Mouse (Mus musculus): ENCODE measurements around the gene Lmx1b. TPM values are rescaled to one million over a fixed set of nuclear protein-coding genes. Genes with fewer than 3 reads are reported as not detected.

Lmx1b gene
- polyA plus RNA-seq, 1 experiment from 2014 or later = 0.59 TPM

DNA sequence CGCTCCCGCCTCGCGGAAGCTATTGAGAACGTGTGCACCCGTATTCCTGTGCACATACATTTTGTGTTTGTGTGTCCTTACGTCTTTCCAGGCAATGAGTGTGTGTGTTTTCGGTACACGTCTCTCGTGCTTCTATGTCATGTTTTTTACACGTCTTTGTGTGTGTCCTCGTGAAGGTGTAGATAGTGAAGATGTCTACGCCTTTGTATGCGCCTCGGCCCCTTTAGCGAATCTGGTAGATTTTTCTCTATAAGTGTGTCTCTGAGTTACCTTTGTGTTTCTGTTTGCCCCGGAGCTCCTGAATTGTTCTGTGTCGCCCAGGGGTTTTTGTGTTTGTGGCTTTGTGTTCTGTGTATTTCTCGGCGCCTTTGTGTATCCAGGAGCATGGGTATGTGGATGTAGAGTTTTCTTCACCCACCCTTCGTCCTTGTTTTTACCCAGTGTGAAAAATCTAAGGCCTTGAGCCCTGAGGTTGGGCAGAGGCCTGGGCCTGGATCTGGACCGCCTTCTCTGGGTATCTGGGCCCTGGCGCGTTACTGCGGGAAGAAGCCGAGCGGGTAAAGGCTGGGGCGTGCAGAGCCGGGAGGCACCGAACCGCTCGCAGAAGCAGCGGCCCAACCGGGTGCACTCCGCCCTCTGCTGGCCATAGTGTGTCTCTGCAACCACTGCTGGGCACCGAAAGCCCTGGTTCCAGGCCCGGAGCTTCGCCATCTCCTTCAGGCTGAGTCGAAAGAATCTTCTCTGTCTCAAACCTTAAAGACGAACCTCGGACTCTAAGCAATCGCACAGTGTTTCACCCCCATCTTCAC is 2.5 kb upstream of the Lmx1b start:
- 0 out of 2 replicates have a peak, but pooled peaks have one; percentile 22 for ATAC-seq (ENCODE audit: insufficient number of reproducible peaks, low FRiP score, low TSS enrichment, low read depth)
- Histone ChIP-seq H3K27me3 (peaks cover 100% of the 10 kb centered on the region), H3K9me3 (replicated peaks) (no peaks in the 10 kb centered on the region), H3K9ac (no peak overlapping the region), H3K4me1 (peaks cover 39% of the 10 kb centered on the region), H3K4me2 (replicated peaks) (peak overlapping the region; percentile 74), H3K27ac (replicated peaks) (no peak overlapping the region), H3K36me3 (no peaks in the 10 kb centered on the region), H3K4me3 (replicated peaks) (peak overlapping the region; percentile 47)
- WGBS = 6% methylated on average over 42 of the region's 42 CpGs

DNA sequence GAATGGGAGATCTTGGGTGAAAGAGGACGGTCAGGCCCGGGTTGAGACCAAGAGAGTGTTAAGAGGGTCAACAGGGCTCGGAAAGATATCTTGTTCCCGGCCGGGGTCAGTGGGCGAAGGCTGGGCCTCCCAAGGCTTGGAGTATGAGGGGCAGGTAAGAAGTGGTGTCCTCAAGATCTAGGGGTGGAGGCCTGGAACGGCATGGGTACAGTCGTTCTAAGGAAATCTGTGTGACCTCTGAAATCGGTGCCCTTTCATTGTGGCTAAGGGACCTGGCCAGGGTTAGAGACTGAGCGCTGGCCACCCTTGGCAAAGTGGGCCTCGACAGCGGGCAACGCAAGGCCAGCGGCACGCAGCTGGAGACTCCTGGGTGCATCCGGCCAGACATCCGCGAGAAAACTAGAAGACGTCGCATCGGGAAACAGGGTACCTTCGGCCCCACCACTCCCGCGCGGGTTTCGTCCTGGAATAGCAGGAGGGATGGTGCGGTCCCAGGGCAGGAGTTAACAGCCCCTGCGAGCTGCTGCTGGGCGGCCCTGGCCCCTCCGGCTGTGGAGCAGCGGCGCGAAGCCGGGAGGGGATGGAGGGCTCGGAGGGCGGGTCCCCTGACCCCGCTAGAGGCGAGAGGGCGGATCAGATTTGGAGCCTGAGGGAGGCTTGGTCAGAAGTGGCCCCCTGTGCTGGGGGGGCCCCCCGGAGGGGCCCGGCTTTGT is 1.7 kb upstream of the Lmx1b start:
- no peak for ATAC-seq (ENCODE audit: insufficient number of reproducible peaks, low FRiP score, low TSS enrichment, low read depth)
- 3% methylated on average over 41 of the region's 41 CpGs for WGBS
- H3K4me1 ChIP-seq = peaks cover 36% of the 10 kb centered on the region
- no peak overlapping the region for H3K27ac ChIP-seq (replicated peaks)
- H3K4me3 ChIP-seq (replicated peaks) = peak overlapping the region; percentile 47
- no peaks in the 10 kb centered on the region for H3K9me3 ChIP-seq (replicated peaks)
- peak overlapping the region; percentile 74 for H3K4me2 ChIP-seq (replicated peaks)
- H3K9ac ChIP-seq = 0 out of 2 replicates have a peak overlapping the region, but pooled peaks have one; percentile 9
- peaks cover 99% of the 10 kb centered on the region for H3K27me3 ChIP-seq
- H3K36me3 ChIP-seq = no peaks in the 10 kb centered on the region

DNA sequence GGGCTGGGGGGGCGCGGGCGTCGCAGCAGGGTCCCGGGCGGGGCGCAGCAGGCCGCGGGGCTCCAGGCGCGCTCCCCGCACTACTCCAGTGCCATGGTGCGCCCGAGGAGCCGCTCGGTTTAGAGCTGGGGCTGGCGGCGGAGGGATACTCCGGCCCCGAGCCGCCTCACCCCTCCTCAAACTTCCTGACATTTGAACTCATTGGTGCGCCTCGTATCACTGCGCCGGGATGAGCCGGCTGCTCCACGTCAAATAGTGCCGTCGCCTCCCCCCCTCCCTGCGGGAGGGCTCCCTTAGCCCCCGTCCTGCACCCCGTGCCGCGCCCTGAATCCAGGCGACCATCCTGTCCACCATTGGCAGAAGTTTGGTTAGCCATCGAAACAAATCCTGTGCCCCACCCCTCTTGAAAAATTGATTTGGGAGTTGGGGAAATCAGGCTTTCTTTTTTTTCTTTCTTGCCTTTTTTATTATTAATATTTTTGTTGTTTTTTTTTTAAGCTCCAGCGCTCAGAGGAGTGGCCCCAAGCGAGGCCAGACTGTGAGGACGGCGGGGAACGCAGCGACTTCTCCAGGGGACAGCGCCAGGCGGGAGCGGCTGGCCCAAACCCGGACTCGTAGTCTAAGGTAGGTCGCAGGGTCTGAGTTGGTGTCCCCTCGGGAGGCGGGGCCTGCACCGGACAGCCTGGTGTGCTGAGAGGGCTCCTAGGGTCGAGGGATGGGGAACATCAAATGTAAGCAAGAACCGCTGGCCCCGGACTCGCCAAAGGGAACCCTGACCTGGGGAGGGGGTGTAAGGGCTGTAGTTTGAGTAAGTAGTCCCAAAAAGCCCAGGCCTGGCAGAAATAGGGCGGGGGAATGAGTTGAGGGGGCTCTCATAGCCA is 907 bp upstream of the Lmx1b start:
- Histone ChIP-seq H3K4me1 (peaks cover 41% of the 10 kb centered on the region), H3K36me3 (no peaks in the 10 kb centered on the region), H3K9ac (no peak overlapping the region), H3K4me2 (replicated peaks) (peak overlapping the region; percentile 74), H3K9me3 (replicated peaks) (no peaks in the 10 kb centered on the region), H3K27me3 (peaks cover 98% of the 10 kb centered on the region), H3K4me3 (replicated peaks) (peak overlapping the region; percentile 47), H3K27ac (replicated peaks) (no peak overlapping the region)
- WGBS = 2% methylated on average over 45 of the region's 56 CpGs
- ATAC-seq (ENCODE audit: insufficient number of reproducible peaks, low FRiP score, low TSS enrichment, low read depth) = no peak; the same call in 1 of the 2 replicates

DNA sequence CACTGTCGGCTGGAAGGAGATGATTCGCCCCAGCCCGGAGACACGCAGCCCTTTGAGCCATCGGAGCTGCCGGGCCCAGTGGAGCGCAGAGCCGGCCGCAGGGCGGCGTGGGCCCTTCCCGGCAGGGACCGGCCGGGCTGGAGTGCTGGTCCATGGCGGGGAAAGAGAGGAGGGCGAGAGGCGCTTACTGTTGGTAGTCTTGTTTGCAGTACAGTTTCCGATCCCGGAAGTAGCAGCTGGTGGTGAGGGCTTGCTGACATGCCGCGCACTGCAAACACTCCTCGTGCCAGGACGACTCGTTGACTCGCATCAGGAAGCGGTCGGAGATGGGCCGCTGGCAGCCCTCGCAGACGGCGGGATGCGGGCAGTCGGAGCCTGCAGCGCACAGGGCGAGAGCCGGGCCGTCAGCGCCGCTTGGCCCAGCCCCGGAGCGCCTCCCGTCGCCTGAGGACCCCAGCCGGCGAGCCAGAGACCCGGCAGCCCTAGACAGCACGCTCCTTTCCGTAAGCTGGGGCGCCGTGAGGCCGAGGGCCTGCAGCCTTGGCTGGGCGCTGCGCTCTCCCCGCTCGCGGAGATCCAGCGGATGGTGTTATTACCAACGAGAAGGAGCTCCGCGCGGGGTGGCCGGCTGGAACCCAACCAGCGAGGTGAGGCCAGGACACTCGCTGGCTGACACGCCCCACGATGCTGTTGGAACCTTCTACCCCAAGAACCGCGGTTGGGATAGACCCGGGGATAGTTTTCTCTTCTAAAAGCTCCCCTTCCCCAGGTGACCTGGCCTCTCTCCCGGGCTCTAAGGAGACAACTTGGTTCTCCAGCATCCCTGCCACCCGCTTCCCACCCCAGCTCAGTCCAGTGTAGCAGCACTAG is 775 bp downstream of the Lmx1b start:
- no peaks in the 10 kb centered on the region for H3K36me3 ChIP-seq
- no peaks in the 10 kb centered on the region for H3K9me3 ChIP-seq (replicated peaks)
- under 1% methylated on average over 71 of the region's 71 CpGs for WGBS
- H3K9ac ChIP-seq = no peak overlapping the region
- H3K27me3 ChIP-seq = peaks cover 98% of the 10 kb centered on the region
- ATAC-seq (ENCODE audit: insufficient number of reproducible peaks, low FRiP score, low TSS enrichment, low read depth) = no peak
- H3K4me1 ChIP-seq = peaks cover 45% of the 10 kb centered on the region
- peak overlapping the region; percentile 74 for H3K4me2 ChIP-seq (replicated peaks)
- H3K4me3 ChIP-seq (replicated peaks) = peak overlapping the region; percentile 47
- no peak overlapping the region for H3K27ac ChIP-seq (replicated peaks)

DNA sequence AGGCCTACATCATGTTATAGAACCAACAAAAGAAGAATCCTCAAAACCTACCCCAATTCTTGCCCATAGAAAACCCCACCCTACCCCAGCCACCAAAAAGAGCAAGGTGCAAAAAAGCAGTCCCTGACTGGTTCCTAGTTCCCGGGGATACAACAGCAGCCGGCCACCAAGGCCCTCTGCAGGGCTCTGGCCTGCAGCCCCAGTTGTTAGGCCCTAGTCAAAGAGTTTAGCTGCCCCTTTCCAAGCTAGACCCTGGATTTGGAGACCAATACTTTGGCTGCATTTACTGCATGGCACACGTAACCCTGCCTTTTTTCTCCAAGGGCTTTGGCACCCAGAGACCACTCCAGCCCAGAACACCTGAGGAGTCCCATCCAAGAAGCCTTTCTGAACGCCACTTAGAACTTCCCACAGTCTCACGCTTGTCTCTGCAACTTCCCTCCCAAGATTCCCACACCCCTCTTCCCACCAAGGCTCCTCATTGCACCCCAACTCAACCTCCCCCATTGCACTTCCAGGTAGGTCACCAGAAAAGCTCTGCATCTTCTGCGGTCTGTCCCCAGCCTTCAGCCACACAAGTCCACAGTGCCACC is 2.1 kb downstream of the Lmx1b start:
- no peak overlapping the region for H3K9ac ChIP-seq

DNA sequence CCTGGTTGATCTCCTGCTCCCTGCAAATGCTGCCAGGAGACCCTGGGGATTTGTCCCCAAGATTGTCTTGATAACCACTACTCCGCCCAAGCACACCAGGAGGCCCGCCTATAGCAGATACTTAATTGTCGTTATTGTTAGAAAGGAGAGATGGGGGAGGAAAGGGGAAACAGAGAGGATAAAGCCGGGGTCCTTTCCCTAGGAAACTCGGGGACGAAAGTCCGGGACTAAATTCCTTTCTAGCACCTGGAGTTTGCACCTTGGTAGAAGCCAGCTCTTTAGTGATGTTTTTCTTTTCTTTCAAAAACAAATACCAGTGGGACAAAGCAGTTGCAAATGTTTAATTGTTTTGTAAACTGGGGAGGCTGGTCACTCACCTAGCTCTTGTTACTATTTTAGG is 3.0 kb downstream of the Lmx1b start:
- no peak overlapping the region for H3K9ac ChIP-seq
- peaks cover 98% of the 10 kb centered on the region for H3K27me3 ChIP-seq
- no peak overlapping the region for H3K27ac ChIP-seq (replicated peaks)
- H3K4me2 ChIP-seq (replicated peaks) = no peak overlapping the region
- H3K9me3 ChIP-seq (replicated peaks) = no peaks in the 10 kb centered on the region
- peaks cover 41% of the 10 kb centered on the region for H3K4me1 ChIP-seq
- ATAC-seq (ENCODE audit: insufficient number of reproducible peaks, low FRiP score, low TSS enrichment, low read depth) = no peak
- no peaks in the 10 kb centered on the region for H3K36me3 ChIP-seq
- H3K4me3 ChIP-seq (replicated peaks) = no peak overlapping the region
- 24% methylated on average over 7 of the region's 7 CpGs for WGBS

More for the DNA sequence above, 2.1 kb downstream of the Lmx1b start:
- WGBS = 62% methylated on average over 6 of the region's 6 CpGs
- peaks cover 98% of the 10 kb centered on the region for H3K27me3 ChIP-seq
- H3K9me3 ChIP-seq (replicated peaks) = no peaks in the 10 kb centered on the region
- H3K4me2 ChIP-seq (replicated peaks) = no peak overlapping the region
- H3K4me3 ChIP-seq (replicated peaks) = no peak overlapping the region
- no peak for ATAC-seq (ENCODE audit: insufficient number of reproducible peaks, low FRiP score, low TSS enrichment, low read depth)
- no peaks in the 10 kb centered on the region for H3K36me3 ChIP-seq
- no peak overlapping the region for H3K27ac ChIP-seq (replicated peaks)
- H3K4me1 ChIP-seq = peaks cover 45% of the 10 kb centered on the region

DNA sequence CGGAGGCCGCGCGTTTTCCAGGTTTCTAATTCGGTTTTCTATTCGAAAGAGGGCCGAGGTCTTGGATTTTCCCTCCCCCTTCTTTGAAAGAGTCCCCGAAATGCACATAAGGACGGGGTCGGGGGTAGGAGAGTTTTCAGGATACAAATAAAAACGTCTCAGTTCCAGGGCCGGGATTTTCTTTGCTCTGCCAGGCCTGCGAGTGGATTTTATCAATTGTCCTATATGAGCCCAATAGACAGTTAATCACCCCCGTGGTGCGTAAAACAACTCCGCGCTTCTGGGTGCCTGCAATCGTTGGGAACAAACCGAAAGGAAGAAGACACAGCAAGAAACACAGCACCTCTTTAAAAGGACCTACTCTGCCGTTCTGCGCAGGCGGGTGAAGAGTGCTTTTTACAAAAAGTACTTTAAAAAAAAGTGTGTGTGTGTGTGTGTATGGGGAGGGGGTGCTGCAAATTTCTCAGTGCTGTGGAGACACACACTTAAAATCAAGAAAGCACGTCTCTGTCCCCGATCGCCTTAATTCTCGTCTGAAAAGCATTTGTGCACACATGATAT is 3.6 kb downstream of the Lmx1b start:
- Histone ChIP-seq H3K4me2 (replicated peaks) (peak overlapping the region; percentile 21), H3K36me3 (no peaks in the 10 kb centered on the region), H3K27ac (replicated peaks) (no peak overlapping the region), H3K9me3 (replicated peaks) (no peaks in the 10 kb centered on the region), H3K4me1 (peaks cover 42% of the 10 kb centered on the region), H3K27me3 (peaks cover 98% of the 10 kb centered on the region), H3K4me3 (replicated peaks) (peak overlapping the region; percentile 16; the same call in 1 of the 2 replicates), H3K9ac (no peak overlapping the region)
- 13% methylated on average over 26 of the region's 26 CpGs for WGBS
- ATAC-seq (ENCODE audit: insufficient number of reproducible peaks, low FRiP score, low TSS enrichment, low read depth) = no peak

DNA sequence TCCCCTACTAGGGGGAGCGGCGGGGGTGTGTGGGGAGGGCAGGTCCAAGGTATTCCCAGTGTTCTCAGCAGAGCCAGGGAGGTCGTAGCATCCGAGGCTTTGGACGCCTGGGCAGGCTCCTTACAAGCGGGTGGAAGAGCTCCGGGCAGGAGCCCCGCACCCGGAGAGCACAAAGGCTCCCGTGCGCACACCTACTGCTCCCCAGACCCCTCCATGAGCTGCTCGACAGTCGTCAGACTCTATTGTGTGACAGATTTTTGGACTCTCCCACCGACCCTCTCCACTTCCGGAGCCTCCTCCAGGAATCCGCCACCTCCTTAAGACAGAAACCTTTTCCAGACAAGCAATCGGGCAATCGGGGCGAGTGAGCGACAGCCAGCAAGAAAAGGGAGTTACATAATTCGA is 4.2 kb downstream of the Lmx1b start:
- H3K9me3 ChIP-seq (replicated peaks) = no peaks in the 10 kb centered on the region
- no peak overlapping the region for H3K9ac ChIP-seq
- peak overlapping the region; percentile 21 for H3K4me2 ChIP-seq (replicated peaks)
- H3K36me3 ChIP-seq = no peaks in the 10 kb centered on the region
- H3K27me3 ChIP-seq = peaks cover 98% of the 10 kb centered on the region
- ATAC-seq (ENCODE audit: insufficient number of reproducible peaks, low FRiP score, low TSS enrichment, low read depth) = no peak
- 4% methylated on average over 21 of the region's 21 CpGs for WGBS
- peak overlapping the region; percentile 16; the same call in 1 of the 2 replicates for H3K4me3 ChIP-seq (replicated peaks)
- H3K27ac ChIP-seq (replicated peaks) = no peak overlapping the region
- H3K4me1 ChIP-seq = peaks cover 43% of the 10 kb centered on the region

DNA sequence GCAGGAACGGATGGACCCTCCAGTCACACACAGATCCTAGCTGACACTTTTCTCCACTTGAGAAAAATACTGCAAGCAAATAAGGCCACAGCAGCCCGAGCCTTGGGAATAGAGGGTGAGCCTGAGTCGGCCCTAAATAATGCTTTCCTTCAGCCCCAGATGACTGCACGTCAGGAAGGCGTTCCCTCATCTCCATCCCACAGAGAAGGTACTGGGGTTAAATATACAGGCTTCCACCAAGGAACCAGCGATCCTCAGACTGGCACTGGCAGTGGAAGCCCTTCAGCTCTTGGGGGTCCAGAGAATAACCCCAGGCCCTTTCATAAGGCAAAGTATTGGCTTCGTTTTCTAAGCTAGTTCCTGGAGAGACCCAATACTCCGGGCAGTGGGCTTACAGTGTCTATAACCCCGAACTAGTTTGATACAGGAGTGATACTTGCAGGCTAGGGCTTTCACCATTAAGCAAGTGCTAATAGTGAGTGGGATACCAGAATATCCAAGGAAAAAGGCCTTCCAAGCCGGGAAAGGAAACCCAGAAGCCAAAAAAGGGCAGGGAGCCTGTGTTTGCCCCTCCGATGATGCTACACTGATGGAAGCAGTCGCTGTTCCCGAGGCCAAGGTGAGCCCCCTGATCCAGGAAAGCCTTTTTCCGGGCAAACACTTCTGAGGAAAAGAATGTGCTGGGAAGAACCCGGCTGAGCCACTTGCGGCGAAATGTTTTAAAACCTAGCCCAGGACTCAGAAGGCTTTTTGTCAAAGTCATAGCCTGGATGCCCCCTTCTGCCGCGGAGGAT is 4.8 kb downstream of the Lmx1b start:
- WGBS = 22% methylated on average over 19 of the region's 19 CpGs
- peaks cover 39% of the 10 kb centered on the region for H3K4me1 ChIP-seq
- H3K9ac ChIP-seq = no peak overlapping the region

More for the DNA sequence above, 4.8 kb downstream of the Lmx1b start:
- H3K27me3 ChIP-seq = peaks cover 98% of the 10 kb centered on the region
- H3K36me3 ChIP-seq = no peaks in the 10 kb centered on the region
- H3K27ac ChIP-seq (replicated peaks) = no peak overlapping the region
- peak overlapping the region; percentile 21 for H3K4me2 ChIP-seq (replicated peaks)
- no peak for ATAC-seq (ENCODE audit: insufficient number of reproducible peaks, low FRiP score, low TSS enrichment, low read depth)
- H3K9me3 ChIP-seq (replicated peaks) = no peaks in the 10 kb centered on the region
- 0 out of 2 replicates have a peak overlapping the region, but pooled peaks have one; percentile 16 for H3K4me3 ChIP-seq (replicated peaks)
